Mouse (Mus musculus): ENCODE results near the gene Zfp523.

DNA sequence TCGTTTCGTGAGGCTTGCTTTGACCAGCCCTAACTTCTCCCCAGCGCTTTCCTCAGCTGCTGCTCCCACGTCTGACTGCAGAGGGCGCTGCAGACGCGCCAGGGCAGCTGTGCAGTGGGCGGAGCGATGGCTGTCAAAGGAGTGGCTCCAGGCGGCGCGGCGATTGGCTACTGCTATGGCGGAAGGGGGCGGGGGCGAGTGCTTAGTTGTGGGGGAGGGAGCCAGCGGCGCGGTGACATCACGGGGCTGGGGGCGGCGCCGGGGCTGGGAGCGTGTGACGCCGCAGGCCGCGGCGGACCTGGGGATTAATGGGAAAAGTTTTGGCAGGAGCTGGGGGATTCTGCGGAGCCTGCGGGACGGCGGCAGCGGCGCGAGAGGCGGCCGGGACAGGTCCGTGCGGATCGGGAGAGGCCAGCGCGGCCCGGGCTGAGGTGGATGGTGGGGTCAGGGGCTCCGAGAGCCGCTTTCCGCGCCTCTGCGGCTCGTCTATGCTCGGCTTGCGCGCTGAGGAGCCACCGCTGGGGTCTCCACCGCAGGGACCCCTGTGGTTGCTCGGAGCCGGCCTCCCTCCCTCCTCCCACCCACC lies 55.6 kb downstream of the Zfp523 start, which contains the start of gene Ppard:
- peak; percentile 98 for TF ChIP-seq CTCF (IDR thresholded peaks at IDR 0.05; ENCODE audit: extremely low read depth, insufficient read depth, insufficient read length, insufficient replicate concordance)
- peak; percentile 12 for TF ChIP-seq POLR2A (IDR thresholded peaks at IDR 0.05; ENCODE audit: low read depth, low read length)
